Mouse (Mus musculus) neural tube, embryonic 13.5 days (tissue): ENCODE results near the gene Cotl1. TPM values are rescaled to one million over a fixed set of nuclear protein-coding genes. Genes with fewer than 3 reads are reported as not detected.

Experiments used
- ATAC-seq: fragments of 200-750 bp; cut with Nextera tagmentation; 2 replicates; pipeline ENCODE4 v1.8.0; 2017; ENCODE audit warnings: low read depth, mild to moderate bottlenecking, moderate TSS enrichment, moderate library complexity
- H3K27ac ChIP-seq: fragments of 300-500 bp; sonication (generic); replicated peaks from 2 replicates; pipeline ENCODE4 v1.5.1; 2015; ENCODE audit warnings: moderate library complexity, mild to moderate bottlenecking, inconsistent platforms
- H3K27me3 ChIP-seq: fragments of 300-500 bp; sonication (generic); 2 replicates; pipeline ENCODE4 v1.6.1; 2015; ENCODE audit warnings: mild to moderate bottlenecking, inconsistent platforms
- H3K36me3 ChIP-seq: fragments of 300-500 bp; sonication (generic); 2 replicates; pipeline ENCODE4 v1.6.1; 2015; ENCODE audit warnings: mild to moderate bottlenecking, inconsistent platforms
- H3K4me1 ChIP-seq: fragments of 300-500 bp; sonication (generic); replicated peaks from 2 replicates; pipeline ENCODE4 v1.6.1; 2015; ENCODE audit warnings: inconsistent platforms
- H3K4me2 ChIP-seq: fragments of 300-500 bp; sonication (generic); 2 replicates; pipeline ENCODE4 v1.6.1; 2015; ENCODE audit warnings: inconsistent platforms, mild to moderate bottlenecking, moderate library complexity
- H3K4me3 ChIP-seq: fragments of 300-500 bp; sonication (generic); 2 replicates; pipeline ENCODE4 v1.5.1; 2015; ENCODE audit warnings: mild to moderate bottlenecking, inconsistent platforms
- H3K9ac ChIP-seq: fragments of 300-500 bp; sonication (generic); 2 replicates; pipeline ENCODE4 v1.6.1; 2015; ENCODE audit warnings: moderate library complexity, mild to moderate bottlenecking, inconsistent platforms
- H3K9me3 ChIP-seq: fragments of 300-500 bp; sonication (generic); 2 replicates; pipeline ENCODE4 v1.6.1; 2016; ENCODE audit warnings: inconsistent platforms
- WGBS: fragments of 180-500 bp; shearing (Covaris S2); methylation state at CpG from one replicate; pipeline ENCODE4 v1.1.7; 2015; 5-methylcytosine and 5-hydroxymethylcytosine counted together
- polyA plus RNA-seq: library from polyadenylated mRNA; unstranded; fragments of >200 nt; fragmentation: Nextera tagmentation; extraction: Ambion mirVana; gene quantifications from 2 replicates; pipeline ENCODE4 v1.2.1, GENCODE M21; 2015

Cotl1 gene
- polyA plus RNA-seq, 1 experiment from 2014 or later: 121 TPM

GRCm38 (mm10) chr8:119827721-119828153, 12.6 kb downstream of the Cotl1 start:
- 40% methylated on average over 4 of the region's 4 CpGs for WGBS
- Histone ChIP-seq H3K9ac (0 out of 2 replicates have a peak overlapping the region, but pooled peaks have one; percentile 6), H3K4me1 (peaks cover 91% of the 10 kb centered on the region), H3K4me2 (no peak overlapping the region), H3K27ac (peak overlapping the region; percentile 49; the same call in 1 of the 2 replicates), H3K9me3 (no peaks in the 10 kb centered on the region), H3K27me3 (no peaks in the 10 kb centered on the region), H3K36me3 (no peaks in the 10 kb centered on the region), H3K4me3 (no peak overlapping the region)
- ATAC-seq: no peak

- no peak overlapping the region for H3K9ac ChIP-seq
- WGBS: 71% methylated on average over 5 of the region's 5 CpGs
- H3K9me3 ChIP-seq: no peaks in the 10 kb centered on the region
- no peak overlapping the region for H3K4me3 ChIP-seq
- H3K4me2 ChIP-seq: no peak overlapping the region
- no peak overlapping the region for H3K27ac ChIP-seq
- ATAC-seq: no peak
- peaks cover 7% of the 10 kb centered on the region; the same call in 1 of the 2 replicates for H3K36me3 ChIP-seq
- peaks cover 84% of the 10 kb centered on the region for H3K4me1 ChIP-seq
- no peaks in the 10 kb centered on the region for H3K27me3 ChIP-seq
Measured at GRCm38 (mm10) chr8:119826982-119827381, 13.4 kb downstream of the Cotl1 start.

- H3K4me1 ChIP-seq: peaks cover 75% of the 10 kb centered on the region
Measured at GRCm38 (mm10) chr8:119825950-119826730, 14.2 kb downstream of the Cotl1 start.

GRCm38 (mm10) chr8:119824809-119825273, 15.5 kb downstream of the Cotl1 start:
- WGBS: 86% methylated on average over 11 of the region's 11 CpGs
- Histone ChIP-seq H3K9me3 (no peaks in the 10 kb centered on the region), H3K27ac (no peak overlapping the region; the same call in 1 of the 2 replicates)

More at GRCm38 (mm10) chr8:119825950-119826730, 14.2 kb downstream of the Cotl1 start:
- WGBS: 87% methylated on average over 19 of the region's 19 CpGs
- no peak overlapping the region for H3K27ac ChIP-seq
- no peak overlapping the region for H3K4me2 ChIP-seq
- no peak overlapping the region for H3K4me3 ChIP-seq
- ATAC-seq: no peak
- no peaks in the 10 kb centered on the region for H3K27me3 ChIP-seq
- no peak overlapping the region for H3K9ac ChIP-seq
- peaks cover 15% of the 10 kb centered on the region for H3K36me3 ChIP-seq
- H3K9me3 ChIP-seq: no peaks in the 10 kb centered on the region

GRCm38 (mm10) chr8:119824100-119824499, 16.2 kb downstream of the Cotl1 start:
- WGBS: 46% methylated on average over 4 of the region's 4 CpGs
- H3K27ac ChIP-seq: no peak overlapping the region
- no peak for ATAC-seq
- no peak overlapping the region for H3K4me2 ChIP-seq
- H3K9me3 ChIP-seq: no peaks in the 10 kb centered on the region
- peaks cover 29% of the 10 kb centered on the region for H3K36me3 ChIP-seq
- peaks cover 55% of the 10 kb centered on the region for H3K4me1 ChIP-seq
- H3K4me3 ChIP-seq: no peak overlapping the region
- no peak overlapping the region for H3K9ac ChIP-seq
- H3K27me3 ChIP-seq: no peaks in the 10 kb centered on the region

More at GRCm38 (mm10) chr8:119824809-119825273, 15.5 kb downstream of the Cotl1 start:
- ATAC-seq: no peak
- Histone ChIP-seq H3K9ac (no peak overlapping the region), H3K27me3 (no peaks in the 10 kb centered on the region), H3K4me3 (no peak overlapping the region), H3K4me1 (peaks cover 62% of the 10 kb centered on the region), H3K4me2 (no peak overlapping the region), H3K36me3 (peaks cover 28% of the 10 kb centered on the region)

GRCm38 (mm10) chr8:119823278-119823677, 17.1 kb downstream of the Cotl1 start:
- WGBS: 93% methylated on average over 9 of the region's 9 CpGs
- ATAC-seq: no peak
- H3K27me3 ChIP-seq: no peaks in the 10 kb centered on the region
- no peak overlapping the region for H3K4me2 ChIP-seq
- no peak overlapping the region for H3K9ac ChIP-seq
- H3K4me3 ChIP-seq: no peak overlapping the region
- H3K27ac ChIP-seq: no peak overlapping the region
- H3K9me3 ChIP-seq: no peaks in the 10 kb centered on the region
- peaks cover 47% of the 10 kb centered on the region for H3K4me1 ChIP-seq
- peaks cover 29% of the 10 kb centered on the region for H3K36me3 ChIP-seq

- WGBS: 93% methylated on average over 6 of the region's 6 CpGs
- Histone ChIP-seq H3K9ac (no peak overlapping the region), H3K27ac (no peak overlapping the region), H3K9me3 (no peaks in the 10 kb centered on the region), H3K36me3 (peaks cover 29% of the 10 kb centered on the region), H3K27me3 (no peaks in the 10 kb centered on the region), H3K4me3 (no peak overlapping the region), H3K4me1 (peaks cover 42% of the 10 kb centered on the region), H3K4me2 (no peak overlapping the region)
- ATAC-seq: no peak
Measured at GRCm38 (mm10) chr8:119821691-119822090, 18.7 kb downstream of the Cotl1 start.

GRCm38 (mm10) chr8:119819976-119820375, 20.4 kb downstream of the Cotl1 start:
- Histone ChIP-seq H3K4me2 (no peak overlapping the region), H3K4me3 (no peak overlapping the region), H3K4me1 (peaks cover 31% of the 10 kb centered on the region), H3K27me3 (no peaks in the 10 kb centered on the region), H3K9me3 (no peaks in the 10 kb centered on the region), H3K27ac (no peak overlapping the region), H3K36me3 (peaks cover 33% of the 10 kb centered on the region), H3K9ac (no peak overlapping the region)
- ATAC-seq: no peak
- WGBS: 96% methylated on average over 8 of the region's 8 CpGs

GRCm38 (mm10) chr8:119819316-119819715, 21.0 kb downstream of the Cotl1 start:
- Histone ChIP-seq H3K9me3 (no peaks in the 10 kb centered on the region), H3K27me3 (no peaks in the 10 kb centered on the region), H3K9ac (peak overlapping the region; percentile 26; the same call in 1 of the 2 replicates), H3K4me2 (no peak overlapping the region), H3K4me3 (no peak overlapping the region), H3K36me3 (peaks cover 36% of the 10 kb centered on the region), H3K27ac (no peak overlapping the region), H3K4me1 (peaks cover 28% of the 10 kb centered on the region)
- no peak for ATAC-seq
- WGBS: 64% methylated on average over 7 of the region's 7 CpGs

- peaks cover 34% of the 10 kb centered on the region for H3K36me3 ChIP-seq
- 26% methylated on average over 12 of the region's 12 CpGs for WGBS
- no peaks in the 10 kb centered on the region for H3K9me3 ChIP-seq
- peaks cover 39% of the 10 kb centered on the region for H3K4me1 ChIP-seq
- H3K9ac ChIP-seq: peak overlapping the region; percentile 47
- no peaks in the 10 kb centered on the region for H3K27me3 ChIP-seq
- no peak for ATAC-seq
- no peak overlapping the region for H3K4me3 ChIP-seq
- H3K27ac ChIP-seq: no peak overlapping the region
- H3K4me2 ChIP-seq: no peak overlapping the region
Measured at GRCm38 (mm10) chr8:119817446-119817845, 22.9 kb downstream of the Cotl1 start.

- no peak for ATAC-seq
- Histone ChIP-seq H3K27ac (no peak overlapping the region), H3K27me3 (no peaks in the 10 kb centered on the region), H3K9me3 (no peaks in the 10 kb centered on the region), H3K9ac (no peak overlapping the region), H3K36me3 (peaks cover 22% of the 10 kb centered on the region), H3K4me1 (peaks cover 51% of the 10 kb centered on the region), H3K4me3 (no peak overlapping the region), H3K4me2 (no peak overlapping the region)
- WGBS: 77% methylated on average over 6 of the region's 6 CpGs
Measured at GRCm38 (mm10) chr8:119816219-119816618, 24.1 kb downstream of the Cotl1 start.

- Histone ChIP-seq H3K4me2 (no peak overlapping the region), H3K9ac (no peak overlapping the region), H3K36me3 (peaks cover 26% of the 10 kb centered on the region; the same call in 1 of the 2 replicates), H3K4me3 (no peak overlapping the region), H3K27ac (0 out of 2 replicates have a peak overlapping the region, but pooled peaks have one; percentile 33), H3K27me3 (no peaks in the 10 kb centered on the region), H3K4me1 (peaks cover 69% of the 10 kb centered on the region), H3K9me3 (no peaks in the 10 kb centered on the region)
- ATAC-seq: no peak
- 77% methylated on average over 12 of the region's 12 CpGs for WGBS
Measured at GRCm38 (mm10) chr8:119812650-119813431, 27.5 kb downstream of the Cotl1 start.
